Mouse (Mus musculus) testis, adult 2 months (tissue): ENCODE data around the gene Ahdc1.
A peak's percentile ranks its signal among the peaks of the same experiment; 100 is the strongest.

Source experiments
- CTCF ChIP-seq: fragments of 200-500 bp; IDR thresholded peaks from 2 replicates; pipeline ENCODE4 v1.5.1; 2012; ENCODE audit warnings: low read depth, mild to moderate bottlenecking, inconsistent platforms, low read length, moderate library complexity; ENCODE audit not compliant: control insufficient read depth, insufficient read depth, insufficient replicate concordance
- POLR2A ChIP-seq: fragments of 200-500 bp; IDR thresholded peaks from 2 replicates; pipeline ENCODE4 v1.6.1; 2012; ENCODE audit warnings: low read depth, mild to moderate bottlenecking, inconsistent platforms, low read length, moderate library complexity; ENCODE audit not compliant: control insufficient read depth

GRCm38 (mm10) chr4:133056069-133056890, 45.2 kb downstream of the Ahdc1 start:
- TF ChIP-seq CTCF (peak; percentile 75; the same call in 1 of the 2 replicates), POLR2A (no peak)
